Mouse (Mus musculus) G1E (cell line): ENCODE measurements at regions not wholly inside any gene's neighbourhood (a gene's known extent, or its start where the extent isn't known, plus 50 kb on each side); places are given as distances from the start of the nearest gene placed in this dataset.

Experiments used
- ATAC-seq: 2 replicates; pipeline ENCODE4 v1.8.0; 2016; ENCODE audit warnings: mild to moderate bottlenecking; ENCODE audit not compliant: insufficient number of reproducible peaks, poor library complexity, low FRiP score, severe bottlenecking; ENCODE audit errors: extremely low read depth
- DNase-seq: peaks from one replicate; pipeline ENCODE4 v3.0.0; 2012; ENCODE audit warnings: low spot score
- H3K27me3 ChIP-seq: 2 replicates; pipeline ENCODE4 v1.6.1; 2012; ENCODE audit warnings: mild to moderate bottlenecking, low read length, inconsistent platforms; ENCODE audit not compliant: insufficient read depth
- H3K36me3 ChIP-seq: replicated peaks from 2 replicates; pipeline ENCODE3; 2012; ENCODE audit warnings: mild to moderate bottlenecking, inconsistent platforms
- H3K4me1 ChIP-seq: 2 replicates; pipeline ENCODE4 v1.6.1; 2012; ENCODE audit warnings: low read depth, low read length, inconsistent platforms, mixed read lengths; ENCODE audit not compliant: insufficient read depth
- H3K4me3 ChIP-seq: 2 replicates; pipeline ENCODE4 v1.5.1; 2012; ENCODE audit warnings: low read depth, mild to moderate bottlenecking, inconsistent platforms, low read length, moderate library complexity, mixed read lengths
- H3K9me3 ChIP-seq: replicated peaks from 2 replicates; pipeline ENCODE4 v1.6.1; 2012; ENCODE audit warnings: inconsistent platforms
- CTCF ChIP-seq: IDR thresholded peaks from 2 replicates; pipeline ENCODE4 v1.5.1; 2012; ENCODE audit warnings: low read depth, low read length, inconsistent platforms, mixed read lengths
- GATA1 ChIP-seq: IDR thresholded peaks from 2 replicates; pipeline ENCODE4 v1.6.1; 2012; ENCODE audit warnings: borderline replicate concordance, low read length, inconsistent platforms, mixed read lengths
- GATA2 ChIP-seq: IDR thresholded peaks from 2 replicates; pipeline ENCODE4 v1.6.1; 2012; ENCODE audit warnings: low read depth, low read length, inconsistent platforms, borderline replicate concordance
- POLR2AphosphoS5 ChIP-seq: IDR thresholded peaks from 2 replicates; pipeline ENCODE4 v1.6.1; 2012; ENCODE audit warnings: low read depth, low read length, inconsistent platforms; ENCODE audit not compliant: insufficient replicate concordance
- TAL1 ChIP-seq: conservative IDR thresholded peaks from 2 replicates; pipeline ENCODE4 v1.6.1; 2012; ENCODE audit warnings: low read depth, low read length, inconsistent platforms, mixed read lengths

GRCm38 (mm10) chr4:124149771-124150451, 232.1 kb upstream of the 4930535I16Rik start:
- ATAC-seq (no peak), DNase-seq (no peak)
- no peaks in the 10 kb centered on the region for H3K9me3 ChIP-seq
- no peak for TF ChIP-seq POLR2AphosphoS5
- TF ChIP-seq GATA2 = no peak
- TF ChIP-seq GATA1 = no peak
- TF ChIP-seq CTCF = no peak
- TF ChIP-seq TAL1 = no peak
- no peaks in the 10 kb centered on the region for H3K27me3 ChIP-seq
- H3K36me3 ChIP-seq = no peaks in the 10 kb centered on the region
- no peak overlapping the region for H3K4me3 ChIP-seq
- no peaks in the 10 kb centered on the region for H3K4me1 ChIP-seq

GRCm38 (mm10) chr4:124149037-124149436, 231.2 kb upstream of the 4930535I16Rik start:
- H3K4me3 ChIP-seq = no peak overlapping the region
- DNase-seq (no peak), ATAC-seq (no peak)
- no peak for TF ChIP-seq GATA1
- TF ChIP-seq CTCF = no peak
- no peak for TF ChIP-seq GATA2
- TF ChIP-seq POLR2AphosphoS5 = no peak
- no peak for TF ChIP-seq TAL1
- no peaks in the 10 kb centered on the region for H3K36me3 ChIP-seq
- H3K9me3 ChIP-seq = no peaks in the 10 kb centered on the region
- no peaks in the 10 kb centered on the region for H3K4me1 ChIP-seq
- H3K27me3 ChIP-seq = no peaks in the 10 kb centered on the region

- no peaks in the 10 kb centered on the region; the same call in 1 of the 2 replicates for H3K27me3 ChIP-seq
- H3K4me1 ChIP-seq = no peaks in the 10 kb centered on the region
- no peak overlapping the region for H3K4me3 ChIP-seq
- DNase-seq = no peak
- TF ChIP-seq GATA1 = no peak
- TF ChIP-seq POLR2AphosphoS5 = no peak
- no peak for TF ChIP-seq TAL1
- no peak for TF ChIP-seq CTCF
- no peak for ATAC-seq
- no peaks in the 10 kb centered on the region for H3K36me3 ChIP-seq
- no peaks in the 10 kb centered on the region for H3K9me3 ChIP-seq
Measured at GRCm38 (mm10) chr4:124147276-124147675, 229.5 kb upstream of the 4930535I16Rik start.

GRCm38 (mm10) chr4:124146135-124146534, 228.3 kb upstream of the 4930535I16Rik start:
- ATAC-seq (no peak), DNase-seq (no peak)
- Histone ChIP-seq H3K4me1 (no peaks in the 10 kb centered on the region), H3K4me3 (no peak overlapping the region), H3K36me3 (no peaks in the 10 kb centered on the region), H3K27me3 (no peaks in the 10 kb centered on the region; the same call in 1 of the 2 replicates), H3K9me3 (no peaks in the 10 kb centered on the region)
- TF ChIP-seq TAL1 (no peak), CTCF (no peak), POLR2AphosphoS5 (no peak), GATA2 (no peak), GATA1 (no peak)

- Histone ChIP-seq H3K4me1 (no peaks in the 10 kb centered on the region), H3K9me3 (no peaks in the 10 kb centered on the region), H3K4me3 (no peak overlapping the region), H3K27me3 (no peaks in the 10 kb centered on the region; the same call in 1 of the 2 replicates), H3K36me3 (no peaks in the 10 kb centered on the region)
- TF ChIP-seq TAL1 = no peak
- TF ChIP-seq GATA2 = no peak
- TF ChIP-seq POLR2AphosphoS5 = no peak
- no peak for TF ChIP-seq GATA1
- no peak for TF ChIP-seq CTCF
- ATAC-seq = no peak
- no peak for DNase-seq
Measured at GRCm38 (mm10) chr4:124143630-124144029, 225.8 kb upstream of the 4930535I16Rik start.

GRCm38 (mm10) chr4:124143226-124143625, 225.4 kb upstream of the 4930535I16Rik start:
- Histone ChIP-seq H3K4me3 (no peak overlapping the region), H3K4me1 (no peaks in the 10 kb centered on the region), H3K36me3 (no peaks in the 10 kb centered on the region), H3K9me3 (no peaks in the 10 kb centered on the region), H3K27me3 (no peaks in the 10 kb centered on the region; the same call in 1 of the 2 replicates)
- ATAC-seq = no peak
- TF ChIP-seq GATA1 = no peak
- no peak for TF ChIP-seq TAL1
- TF ChIP-seq GATA2 = no peak
- no peak for DNase-seq

GRCm38 (mm10) chr4:124142083-124142482, 224.3 kb upstream of the 4930535I16Rik start:
- no peaks in the 10 kb centered on the region; the same call in 1 of the 2 replicates for H3K27me3 ChIP-seq
- no peak for ATAC-seq
- peak; percentile 31 for DNase-seq

More at GRCm38 (mm10) chr4:124142083-124142482, 224.3 kb upstream of the 4930535I16Rik start:
- H3K36me3 ChIP-seq = no peaks in the 10 kb centered on the region
- H3K4me3 ChIP-seq = no peak overlapping the region
- no peaks in the 10 kb centered on the region for H3K4me1 ChIP-seq
- TF ChIP-seq POLR2AphosphoS5 (no peak), CTCF (peak; percentile 82)
- H3K9me3 ChIP-seq = no peaks in the 10 kb centered on the region
